Mouse (Mus musculus): Measurements from ENCODE around the gene Cdk14. TPM values are rescaled to one million over a fixed set of nuclear protein-coding genes. Genes with fewer than 3 reads are reported as not detected.

Cdk14 gene
- polyA plus RNA-seq, 1 experiment = 14.8 TPM

- Histone ChIP-seq H3K4me1 (ENCODE audit: control insufficient read depth, insufficient read depth, low read length) (no peaks in the 10 kb centered on the region), H3K9me3 (replicated peaks; ENCODE audit: control insufficient read depth, insufficient read depth, low read length, poor library complexity, severe bottlenecking) (no peaks in the 10 kb centered on the region), H3K9ac (ENCODE audit: low read depth, poor library complexity, severe bottlenecking) (no peak overlapping the region), H3K27me3 (ENCODE audit: control insufficient read depth, insufficient read depth, low read length, poor library complexity, severe bottlenecking) (no peaks in the 10 kb centered on the region), H3K36me3 (ENCODE audit: control insufficient read depth, insufficient read depth, low read length, poor library complexity, severe bottlenecking) (no peaks in the 10 kb centered on the region), H3K27ac (ENCODE audit: insufficient read depth, low read length) (no peak overlapping the region), H3K4me3 (ENCODE audit: low read depth, low read length) (no peak overlapping the region)
- no peak for TF ChIP-seq EP300 (IDR thresholded peaks at IDR 0.05; ENCODE audit: insufficient read depth, low read depth, low read length)
- no peak for TF ChIP-seq CTCF (IDR thresholded peaks at IDR 0.05; ENCODE audit: low read depth, low read length)
- no peak for TF ChIP-seq POLR2A (IDR thresholded peaks at IDR 0.05; ENCODE audit: insufficient read depth, low read length)
Measured at GRCm38 (mm10) chr5:4892734-4893133, 527.4 kb downstream of the Cdk14 start.

DNA sequence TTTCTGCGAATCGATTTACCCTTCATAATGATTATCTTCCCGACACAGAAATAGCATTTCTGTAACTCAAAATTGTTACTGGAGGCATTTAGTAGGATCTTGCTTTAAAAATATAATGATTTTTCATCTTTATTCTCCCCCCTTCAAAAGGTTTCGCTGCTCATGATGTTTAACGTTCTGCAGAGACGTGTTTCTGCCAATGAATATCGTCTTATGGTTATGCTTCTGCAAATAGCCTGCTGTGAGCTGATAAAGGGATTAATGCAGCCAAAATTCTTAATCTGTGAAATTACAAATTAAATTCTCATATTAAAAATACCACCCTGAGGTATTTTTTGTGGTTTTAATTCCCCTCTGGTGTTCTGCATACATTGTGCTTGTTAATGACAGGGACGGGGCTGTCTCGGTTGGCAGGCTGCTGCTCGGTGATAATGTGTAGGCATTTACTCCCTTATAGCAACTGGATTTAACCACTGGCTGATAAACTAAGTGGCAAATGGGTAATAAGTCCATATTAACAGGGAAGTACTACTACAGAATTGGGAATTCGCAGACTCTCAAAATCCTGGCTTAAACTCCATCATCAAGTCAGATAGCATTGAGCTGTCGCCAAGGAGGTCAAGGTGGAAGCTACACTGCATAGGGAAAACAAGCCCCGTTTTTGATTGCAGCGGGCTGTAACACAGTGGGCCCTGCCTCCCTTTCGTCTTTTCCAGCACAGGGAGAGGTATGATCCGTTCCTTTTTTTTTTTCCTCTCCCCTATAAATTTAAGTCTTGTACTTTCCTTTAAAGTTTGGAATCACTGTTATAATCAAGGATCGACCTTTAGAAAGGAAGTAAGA lies 528.0 kb downstream of the Cdk14 start:
- H3K4me1 ChIP-seq (ENCODE audit: control insufficient read depth, insufficient read depth, low read length) = no peaks in the 10 kb centered on the region
- H3K9me3 ChIP-seq (replicated peaks; ENCODE audit: control insufficient read depth, insufficient read depth, low read length, poor library complexity, severe bottlenecking) = no peaks in the 10 kb centered on the region
- no peaks in the 10 kb centered on the region for H3K36me3 ChIP-seq (ENCODE audit: control insufficient read depth, insufficient read depth, low read length, poor library complexity, severe bottlenecking)
- no peaks in the 10 kb centered on the region for H3K27me3 ChIP-seq (ENCODE audit: control insufficient read depth, insufficient read depth, low read length, poor library complexity, severe bottlenecking)
- no peak overlapping the region for H3K4me3 ChIP-seq (ENCODE audit: low read depth, low read length)
- TF ChIP-seq EP300 (IDR thresholded peaks at IDR 0.05; ENCODE audit: insufficient read depth, low read depth, low read length) = no peak
- no peak overlapping the region for H3K27ac ChIP-seq (ENCODE audit: insufficient read depth, low read length)
- no peak overlapping the region for H3K9ac ChIP-seq (ENCODE audit: low read depth, poor library complexity, severe bottlenecking)

GRCm38 (mm10) chr5:4887069-4887468 lies 533.0 kb downstream of the Cdk14 start:
- no peak overlapping the region for H3K4me3 ChIP-seq (ENCODE audit: low read depth, low read length)
- H3K9me3 ChIP-seq (replicated peaks; ENCODE audit: control insufficient read depth, insufficient read depth, low read length, poor library complexity, severe bottlenecking) = no peaks in the 10 kb centered on the region
- H3K9ac ChIP-seq (ENCODE audit: low read depth, poor library complexity, severe bottlenecking) = no peak overlapping the region
- H3K4me1 ChIP-seq (ENCODE audit: control insufficient read depth, insufficient read depth, low read length) = no peaks in the 10 kb centered on the region
- no peak for TF ChIP-seq POLR2A (IDR thresholded peaks at IDR 0.05; ENCODE audit: insufficient read depth, low read length)
- H3K27me3 ChIP-seq (ENCODE audit: control insufficient read depth, insufficient read depth, low read length, poor library complexity, severe bottlenecking) = no peaks in the 10 kb centered on the region
- H3K36me3 ChIP-seq (ENCODE audit: control insufficient read depth, insufficient read depth, low read length, poor library complexity, severe bottlenecking) = no peaks in the 10 kb centered on the region
- no peak overlapping the region for H3K27ac ChIP-seq (ENCODE audit: insufficient read depth, low read length)

DNA sequence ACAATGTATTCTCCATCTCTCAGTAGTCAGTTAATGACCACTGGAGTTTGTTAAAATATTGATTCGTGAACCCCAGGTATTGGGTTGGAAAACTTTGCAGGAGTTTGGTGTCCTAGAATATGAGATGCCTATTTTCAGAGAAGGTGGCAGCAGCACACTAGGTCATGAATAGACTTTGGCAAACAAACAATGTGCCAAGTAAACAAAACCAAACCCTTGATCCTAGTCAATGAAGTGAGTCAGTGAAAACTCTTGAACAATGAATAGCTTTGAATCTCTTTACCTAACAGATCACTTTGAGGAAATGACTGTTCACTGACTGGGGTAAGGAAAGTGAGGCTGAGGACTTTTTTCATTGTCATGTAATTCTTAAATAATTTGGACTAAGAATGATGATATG lies 537.3 kb downstream of the Cdk14 start:
- no peak overlapping the region for H3K27ac ChIP-seq (ENCODE audit: insufficient read depth, low read length)
- H3K9ac ChIP-seq (ENCODE audit: low read depth, poor library complexity, severe bottlenecking) = no peak overlapping the region
- H3K9me3 ChIP-seq (replicated peaks; ENCODE audit: control insufficient read depth, insufficient read depth, low read length, poor library complexity, severe bottlenecking) = no peaks in the 10 kb centered on the region
- H3K36me3 ChIP-seq (ENCODE audit: control insufficient read depth, insufficient read depth, low read length, poor library complexity, severe bottlenecking) = no peaks in the 10 kb centered on the region
- no peaks in the 10 kb centered on the region for H3K27me3 ChIP-seq (ENCODE audit: control insufficient read depth, insufficient read depth, low read length, poor library complexity, severe bottlenecking)
- TF ChIP-seq POLR2A (IDR thresholded peaks at IDR 0.05; ENCODE audit: insufficient read depth, low read length) = no peak
- no peak for TF ChIP-seq EP300 (IDR thresholded peaks at IDR 0.05; ENCODE audit: insufficient read depth, low read depth, low read length)
- no peak for TF ChIP-seq CTCF (IDR thresholded peaks at IDR 0.05; ENCODE audit: low read depth, low read length)
- no peak overlapping the region for H3K4me3 ChIP-seq (ENCODE audit: low read depth, low read length)
- H3K4me1 ChIP-seq (ENCODE audit: control insufficient read depth, insufficient read depth, low read length) = no peaks in the 10 kb centered on the region

GRCm38 (mm10) chr5:4880331-4880730 lies 539.8 kb downstream of the Cdk14 start:
- Histone ChIP-seq H3K36me3 (ENCODE audit: control insufficient read depth, insufficient read depth, low read length, poor library complexity, severe bottlenecking) (no peaks in the 10 kb centered on the region), H3K9ac (ENCODE audit: low read depth, poor library complexity, severe bottlenecking) (no peak overlapping the region), H3K4me3 (ENCODE audit: low read depth, low read length) (no peak overlapping the region), H3K27me3 (ENCODE audit: control insufficient read depth, insufficient read depth, low read length, poor library complexity, severe bottlenecking) (no peaks in the 10 kb centered on the region), H3K9me3 (replicated peaks; ENCODE audit: control insufficient read depth, insufficient read depth, low read length, poor library complexity, severe bottlenecking) (no peaks in the 10 kb centered on the region), H3K4me1 (ENCODE audit: control insufficient read depth, insufficient read depth, low read length) (no peaks in the 10 kb centered on the region), H3K27ac (ENCODE audit: insufficient read depth, low read length) (no peak overlapping the region)
- TF ChIP-seq CTCF (IDR thresholded peaks at IDR 0.05; ENCODE audit: low read depth, low read length) = no peak
- TF ChIP-seq POLR2A (IDR thresholded peaks at IDR 0.05; ENCODE audit: insufficient read depth, low read length) = no peak
- no peak for TF ChIP-seq EP300 (IDR thresholded peaks at IDR 0.05; ENCODE audit: insufficient read depth, low read depth, low read length)

GRCm38 (mm10) chr5:4878934-4879333 lies 541.2 kb downstream of the Cdk14 start:
- Histone ChIP-seq H3K4me1 (ENCODE audit: control insufficient read depth, insufficient read depth, low read length) (no peaks in the 10 kb centered on the region), H3K9me3 (replicated peaks; ENCODE audit: control insufficient read depth, insufficient read depth, low read length, poor library complexity, severe bottlenecking) (no peaks in the 10 kb centered on the region), H3K27me3 (ENCODE audit: control insufficient read depth, insufficient read depth, low read length, poor library complexity, severe bottlenecking) (no peaks in the 10 kb centered on the region), H3K4me3 (ENCODE audit: low read depth, low read length) (no peak overlapping the region), H3K27ac (ENCODE audit: insufficient read depth, low read length) (no peak overlapping the region), H3K9ac (ENCODE audit: low read depth, poor library complexity, severe bottlenecking) (no peak overlapping the region), H3K36me3 (ENCODE audit: control insufficient read depth, insufficient read depth, low read length, poor library complexity, severe bottlenecking) (no peaks in the 10 kb centered on the region)
- TF ChIP-seq POLR2A (IDR thresholded peaks at IDR 0.05; ENCODE audit: insufficient read depth, low read length) (no peak), CTCF (IDR thresholded peaks at IDR 0.05; ENCODE audit: low read depth, low read length) (no peak), EP300 (IDR thresholded peaks at IDR 0.05; ENCODE audit: insufficient read depth, low read depth, low read length) (no peak)
